Mouse (Mus musculus) spleen, postnatal 36 days (tissue): ENCODE results near the gene Tex22.

Experiments
- DNase-seq, 2 experiments: peaks; one replicate each; pipeline ENCODE4 v3.0.0; 2022; ENCODE audit warnings: low spot score in 2 of 2, mixed read lengths in 1 of 2

Tex22 gene

DNA sequence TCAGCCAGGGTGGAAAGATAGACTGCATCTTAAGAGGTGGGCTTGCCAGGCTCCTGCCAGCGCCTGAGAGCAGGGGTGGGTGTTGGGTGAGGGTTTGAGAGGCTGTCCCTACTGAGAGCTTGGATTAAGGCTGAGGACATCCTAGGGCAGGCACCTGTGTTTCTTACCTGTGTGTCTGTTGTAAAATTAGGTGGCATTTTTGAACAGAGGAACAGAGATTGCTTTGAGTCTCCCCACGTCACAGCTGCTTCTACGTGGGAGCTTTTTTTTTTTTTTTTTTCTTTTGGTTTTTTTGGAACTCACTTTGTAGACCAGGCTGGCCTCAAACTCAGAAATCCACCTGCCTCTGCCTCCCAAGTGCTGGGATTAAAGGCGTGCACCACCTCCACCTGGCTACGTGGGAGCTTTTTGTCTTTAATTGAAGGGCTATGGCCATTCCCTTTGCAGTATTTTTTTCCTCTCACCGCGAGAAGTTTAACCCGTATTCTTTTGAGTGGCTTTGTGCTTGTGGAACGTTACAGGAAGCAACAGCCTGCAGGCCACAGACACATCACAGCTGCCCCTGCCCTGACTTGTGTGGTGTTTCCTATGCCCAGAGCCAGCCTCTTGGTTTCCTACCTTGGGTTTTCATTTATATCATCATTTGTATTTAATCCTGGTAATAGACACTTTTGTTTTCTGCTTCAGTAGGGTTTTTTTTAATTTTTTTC lies 27.1 kb downstream of the Tex22 start:
- DNase-seq = no peak

DNA sequence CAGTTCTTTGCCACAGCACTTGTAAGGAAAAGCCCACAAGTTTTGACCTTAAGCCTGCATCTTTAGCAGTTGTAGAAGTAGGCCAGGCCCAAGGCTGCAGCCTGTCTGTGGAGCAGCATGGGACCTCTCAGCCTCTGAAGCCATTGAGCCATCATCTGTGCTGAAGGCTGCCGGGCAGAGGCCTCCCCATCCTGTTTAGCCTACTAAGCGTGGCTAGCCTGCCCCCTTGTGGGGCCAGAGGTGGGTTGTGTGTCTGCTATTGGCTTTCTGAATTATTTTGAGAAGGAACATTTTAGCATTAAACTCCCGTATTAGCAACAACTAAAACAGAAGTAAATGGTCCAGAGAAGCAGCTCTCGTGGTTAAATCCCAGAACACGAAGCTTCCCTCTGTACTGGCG lies 28.2 kb downstream of the Tex22 start:
- peak; percentile 70 to 72 for DNase-seq

DNA sequence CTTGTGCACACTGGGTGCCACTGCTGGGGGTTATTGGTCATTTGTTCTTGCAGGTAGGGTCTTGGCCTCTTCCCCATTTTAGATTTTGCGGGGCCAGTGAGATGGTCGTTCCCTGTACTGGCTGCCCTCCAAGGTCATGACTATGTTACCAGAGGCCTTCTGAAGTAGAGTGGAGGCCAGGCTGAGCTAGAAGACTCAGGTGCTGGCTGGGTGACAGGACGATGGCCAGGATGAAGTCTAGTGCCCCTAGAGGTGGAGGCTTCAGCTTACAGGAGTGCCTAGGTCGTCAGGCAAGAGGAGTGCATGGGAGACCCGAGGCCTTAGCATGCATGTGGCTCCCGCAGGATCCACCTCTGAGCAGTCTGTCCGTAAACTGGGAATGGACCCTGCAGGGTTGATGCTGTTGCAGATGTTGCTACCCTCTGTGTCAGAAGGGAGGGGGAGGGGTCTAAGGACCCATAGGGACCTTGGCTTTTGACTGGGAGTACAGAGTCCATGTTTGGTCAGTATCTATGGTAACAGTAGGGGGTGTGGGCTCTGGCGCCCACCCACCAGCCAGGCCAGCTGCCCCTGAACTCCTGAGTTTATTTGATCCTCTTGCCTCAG lies 29.6 kb downstream of the Tex22 start:
- peak in 1 of 2 experiments; percentile 22 for DNase-seq

DNA sequence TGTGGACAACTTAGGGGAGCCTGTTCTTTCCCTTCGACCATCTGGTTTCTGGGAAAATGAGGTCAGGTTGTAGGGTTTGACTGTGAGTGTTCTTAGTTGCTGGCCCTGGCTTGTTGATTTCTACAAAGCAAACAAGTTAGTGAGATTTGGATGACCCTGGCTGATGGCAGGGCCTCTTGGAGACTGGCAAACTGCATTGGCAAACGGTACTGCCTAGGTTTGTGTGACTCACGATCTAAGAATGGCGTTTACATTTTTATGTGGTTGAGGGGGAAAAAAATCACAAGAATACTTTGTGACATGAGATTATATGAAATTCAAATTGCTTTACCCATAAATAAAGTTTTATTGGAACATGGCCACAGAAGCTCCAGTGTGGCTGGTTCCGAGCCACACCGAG lies 32.1 kb downstream of the Tex22 start:
- DNase-seq = no peak

DNA sequence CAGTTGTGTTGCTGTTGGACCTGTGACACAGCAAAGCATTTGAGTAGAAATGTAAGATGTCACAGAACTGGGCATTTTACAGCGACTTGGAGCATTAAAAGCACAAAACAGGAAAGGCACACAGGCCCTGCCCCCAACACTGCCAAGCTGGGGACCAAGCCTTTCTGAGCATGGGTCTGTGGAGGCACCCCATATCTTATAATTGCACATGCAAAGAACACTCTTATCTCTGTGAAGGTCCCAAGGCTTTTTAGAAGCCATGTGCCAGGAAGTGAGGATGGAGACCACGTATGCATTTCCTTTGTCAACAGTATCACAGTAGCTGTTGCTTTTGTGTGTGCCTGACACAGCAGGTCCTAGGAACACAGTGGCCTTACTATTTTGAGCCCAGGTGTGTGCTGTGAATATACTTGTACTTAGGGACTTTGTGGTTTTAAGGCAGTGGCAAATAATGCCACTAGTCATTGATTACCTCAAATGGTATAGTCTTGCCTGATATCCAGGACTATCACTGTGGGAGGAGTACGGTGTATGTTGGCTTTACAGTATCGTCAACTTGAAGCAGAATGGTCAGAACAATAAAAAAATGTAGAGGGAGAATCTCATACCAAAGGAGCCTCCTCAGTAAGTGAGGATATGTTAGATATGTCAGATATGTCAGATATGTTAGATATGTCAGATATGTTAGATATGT lies 33.3 kb downstream of the Tex22 start:
- DNase-seq = peak; percentile 22 to 37

DNA sequence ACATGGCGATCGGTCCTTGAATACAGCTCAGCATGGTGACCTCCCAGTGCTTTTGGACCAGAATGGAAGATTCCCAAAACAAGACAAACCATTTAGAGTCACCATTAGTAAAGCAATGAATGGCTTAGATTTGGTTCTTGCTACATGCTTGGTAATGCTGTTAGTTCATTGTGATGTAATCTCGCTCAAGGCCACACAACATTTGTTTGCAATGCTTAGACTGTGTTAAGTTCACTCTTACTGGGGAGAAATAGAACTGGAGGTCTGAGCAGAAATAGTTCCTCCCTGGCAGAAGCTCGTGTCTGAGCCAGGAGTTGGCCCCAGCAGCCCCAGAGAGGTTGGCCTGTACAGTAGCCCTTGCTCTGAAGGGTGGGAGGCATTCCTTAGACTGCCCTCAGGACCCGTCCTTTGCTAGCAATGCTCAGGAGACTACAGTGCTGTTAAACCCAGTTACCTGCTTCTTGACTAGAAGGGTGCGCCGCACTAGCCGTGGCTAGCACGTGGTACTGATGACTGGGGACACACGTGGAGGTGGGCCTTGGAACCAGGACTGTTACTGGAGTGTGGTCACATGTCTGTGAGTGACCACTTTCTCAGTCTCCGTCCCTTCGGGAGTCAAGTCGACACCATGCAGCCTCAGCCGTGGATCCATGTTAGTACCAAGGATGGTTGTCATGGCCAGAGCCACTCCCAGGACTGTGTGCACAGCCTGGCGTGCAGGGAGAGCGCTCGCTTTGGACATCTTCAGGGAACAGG lies 34.4 kb downstream of the Tex22 start:
- DNase-seq = no peak

DNA sequence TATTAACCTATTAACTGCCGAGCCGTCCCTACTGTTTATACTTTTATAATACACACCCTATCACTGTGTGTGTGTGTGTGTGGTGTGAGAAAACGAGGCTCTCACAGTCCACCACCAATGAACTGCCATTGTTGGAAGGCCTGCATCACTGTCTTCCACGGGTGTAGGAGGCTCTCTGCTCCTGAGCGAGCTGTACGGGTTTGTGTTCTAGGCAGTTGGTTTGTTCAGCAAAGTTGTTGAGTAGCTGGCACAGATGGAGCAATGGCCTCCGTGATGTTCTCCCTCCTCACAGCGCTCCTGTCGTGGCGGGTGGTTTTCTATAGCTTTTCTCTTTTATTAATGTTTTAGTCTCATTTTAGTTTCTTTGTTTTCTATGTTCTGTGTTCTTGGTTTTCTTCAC lies 35.5 kb downstream of the Tex22 start:
- DNase-seq = no peak

DNA sequence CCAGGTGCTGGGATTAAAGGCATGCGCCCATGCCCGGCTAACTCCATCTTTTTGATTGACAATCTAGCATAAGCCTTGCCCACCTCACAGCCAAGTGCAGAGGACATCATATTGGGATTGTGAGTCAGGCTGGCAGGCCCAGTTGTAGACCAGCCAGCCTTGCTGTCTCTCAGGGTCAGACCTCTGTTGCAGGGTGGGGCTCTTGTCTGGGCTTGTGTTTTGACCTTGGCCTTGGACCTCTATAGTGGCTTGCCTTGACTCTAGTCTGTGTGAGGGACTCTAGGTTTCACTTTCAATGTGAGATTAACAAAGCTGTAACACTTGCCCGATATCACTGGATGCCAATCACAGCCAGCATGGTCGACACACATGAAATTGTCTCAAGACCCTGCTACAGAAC lies 39.8 kb downstream of the Tex22 start:
- no peak for DNase-seq

DNA sequence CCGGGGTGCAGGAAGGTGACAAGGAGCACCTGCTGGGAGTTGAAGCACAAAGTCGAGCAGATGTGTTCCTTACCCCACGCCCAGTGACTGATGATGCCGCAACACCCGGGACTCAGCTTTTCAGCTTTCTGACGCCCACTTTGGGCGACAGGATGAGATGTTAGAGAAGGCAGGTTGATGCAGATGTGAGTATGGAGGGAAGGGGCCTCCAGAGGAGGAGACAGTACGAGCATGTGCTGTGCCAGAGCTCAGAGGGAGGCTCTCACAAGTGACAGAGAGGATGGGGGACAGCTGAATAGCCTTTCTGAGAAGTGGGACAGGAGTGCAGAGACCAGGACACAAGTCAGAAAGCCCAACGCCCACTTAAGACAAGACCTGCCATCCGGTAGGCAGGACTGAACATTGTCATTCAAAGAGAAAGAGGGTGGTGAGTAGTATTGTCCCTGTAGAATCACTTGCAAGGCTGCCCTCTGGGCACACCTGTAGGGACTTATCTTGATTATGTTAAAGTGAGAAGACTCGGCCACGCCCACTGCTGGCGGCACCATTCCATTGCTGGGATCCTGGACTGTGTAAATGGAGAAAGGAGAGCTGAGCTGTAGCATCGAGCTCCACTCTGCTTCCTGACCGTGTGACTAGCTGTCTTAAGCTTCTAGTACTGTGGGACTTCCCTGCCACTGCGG lies 40.7 kb downstream of the Tex22 start:
- DNase-seq = no peak

DNA sequence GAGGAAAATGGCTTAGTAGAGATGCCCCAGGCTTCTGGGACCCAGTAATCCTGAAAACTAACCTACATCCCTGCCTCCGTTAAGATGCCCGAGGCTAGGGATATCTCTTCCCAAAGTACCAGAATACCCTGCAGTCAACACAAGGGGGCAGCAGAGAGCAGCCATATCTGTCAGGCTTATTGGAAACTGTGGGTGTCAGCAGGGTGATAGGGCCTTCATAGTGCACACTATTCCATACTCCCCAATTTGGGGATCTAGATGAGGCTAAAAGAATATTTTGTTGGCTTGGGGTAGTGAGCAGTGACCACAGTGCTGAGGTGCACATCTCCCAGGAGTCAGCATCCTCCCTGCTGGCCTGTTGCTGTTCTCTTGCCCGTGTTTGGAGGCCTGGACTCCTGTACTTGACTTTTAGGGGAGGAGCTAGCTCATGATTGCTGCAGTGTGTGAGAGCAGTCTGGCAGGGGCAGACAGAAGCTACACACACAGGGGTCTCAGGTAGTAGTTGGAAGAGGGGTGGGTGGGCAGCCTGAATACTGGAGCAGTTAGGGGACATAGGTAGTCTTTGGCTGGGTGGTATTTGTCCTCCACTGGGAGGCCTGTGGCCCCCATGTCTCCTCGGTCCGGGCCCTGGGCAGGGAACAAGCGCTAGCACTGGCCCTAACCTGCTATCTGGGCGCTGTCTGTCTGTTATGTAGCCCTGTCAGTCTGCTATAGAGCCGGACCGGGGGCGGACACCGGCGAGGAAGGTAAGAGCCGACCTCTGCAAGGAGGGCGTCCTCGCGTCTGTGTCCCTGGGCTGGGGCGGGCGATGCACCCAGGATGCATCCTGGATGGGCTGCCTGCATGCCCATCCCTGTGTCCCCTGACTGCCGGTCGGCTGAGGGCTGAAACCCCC lies 45.5 kb downstream of the Tex22 start:
- peak; percentile 58 to 65 for DNase-seq

DNA sequence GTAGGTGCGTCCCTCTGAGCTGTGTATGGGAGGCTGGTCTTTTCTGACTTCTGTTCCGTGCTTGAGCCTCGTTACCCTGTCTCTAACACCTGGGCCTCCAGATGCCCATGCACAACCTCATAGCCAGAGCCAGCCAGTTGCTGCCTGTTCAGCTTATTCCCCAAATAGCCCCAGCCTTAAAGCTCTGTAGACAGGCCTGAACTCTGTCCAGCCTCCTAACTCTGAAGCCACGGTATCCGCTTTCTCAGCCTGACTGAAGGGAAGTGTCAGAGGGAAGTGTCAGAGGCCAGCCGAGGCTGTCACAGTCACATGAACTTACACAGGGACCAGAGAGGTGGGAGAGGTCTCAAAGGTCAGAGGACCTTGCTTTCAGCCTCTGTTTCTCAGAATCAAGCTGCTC lies 50.4 kb downstream of the Tex22 start:
- no peak for DNase-seq

DNA sequence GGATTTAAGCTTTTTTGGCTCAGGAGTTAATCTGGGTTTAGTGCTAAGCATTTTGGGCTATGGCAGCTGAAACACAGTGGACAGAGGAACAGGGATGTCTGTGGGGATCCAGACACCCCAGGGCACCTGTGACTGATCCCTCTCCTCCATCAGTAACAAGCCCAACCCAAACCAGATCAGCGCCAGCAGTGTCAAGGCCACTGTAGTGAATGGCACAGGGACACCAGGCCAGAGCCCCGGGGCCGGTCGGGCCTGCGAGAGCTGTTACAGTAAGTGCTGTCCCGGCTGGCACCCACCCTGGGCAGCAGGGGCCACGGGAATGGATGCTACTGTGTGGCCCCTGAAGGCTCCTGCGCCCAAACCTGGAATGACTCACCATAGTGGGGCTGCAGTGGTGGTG lies 56.4 kb downstream of the Tex22 start:
- no peak for DNase-seq

DNA sequence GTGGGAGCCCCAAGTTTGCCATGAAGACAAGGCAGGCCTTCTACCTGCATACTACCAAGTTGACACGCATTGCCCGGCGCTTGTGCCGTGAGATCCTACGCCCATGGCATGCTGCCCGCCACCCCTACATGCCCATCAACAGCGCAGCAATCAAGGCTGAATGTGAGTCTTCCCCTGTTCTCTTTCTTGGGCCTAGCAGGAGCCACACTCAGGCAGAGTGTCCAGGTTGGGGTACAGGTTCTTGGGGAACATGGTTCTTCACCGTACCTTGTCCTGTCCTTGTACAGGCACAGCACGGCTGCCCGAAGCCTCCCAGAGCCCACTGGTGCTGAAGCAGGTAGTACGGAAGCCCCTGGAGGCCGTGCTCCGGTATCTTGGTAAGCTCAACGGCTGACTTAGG lies 57.3 kb downstream of the Tex22 start:
- no peak for DNase-seq

DNA sequence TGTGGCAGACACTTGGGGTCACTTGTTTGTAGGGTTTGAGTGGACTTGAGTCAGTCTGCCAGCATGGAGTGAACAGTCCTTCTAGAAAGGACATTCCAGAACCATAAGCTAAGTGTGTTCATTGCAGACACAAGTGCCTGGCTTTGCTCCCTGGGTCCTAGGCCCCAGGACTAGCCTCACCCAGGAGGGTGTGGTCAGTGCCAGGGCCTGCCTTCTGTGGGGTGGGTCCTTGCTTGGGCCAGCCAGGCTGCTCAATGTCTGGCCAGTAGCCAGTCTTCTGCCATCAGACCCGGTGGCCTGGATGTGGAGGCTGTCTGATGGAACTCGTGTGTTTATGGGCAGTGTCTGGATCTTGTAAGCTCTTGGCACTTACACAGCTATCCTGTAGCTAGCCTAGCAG lies 58.3 kb downstream of the Tex22 start:
- no peak for DNase-seq

DNA sequence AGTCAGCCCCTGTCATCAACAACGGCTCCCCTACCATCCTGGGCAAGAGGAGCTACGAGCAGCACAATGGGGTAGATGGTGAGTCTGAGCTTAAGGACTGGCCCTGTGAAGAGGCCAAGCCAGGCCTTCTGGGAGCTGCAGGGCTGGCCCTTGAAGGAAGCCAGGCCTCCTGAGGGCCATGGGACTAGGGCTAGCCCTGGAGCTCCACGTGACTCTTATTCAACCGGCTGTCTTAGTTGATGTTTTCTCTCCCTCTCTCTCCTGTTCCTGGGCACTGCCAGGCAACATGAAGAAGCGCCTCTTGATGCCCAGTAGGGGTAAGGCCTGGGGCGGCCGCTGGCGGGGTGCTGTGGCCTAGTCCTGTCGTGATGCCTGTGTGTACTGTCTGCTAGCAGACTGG lies 59.0 kb downstream of the Tex22 start:
- no peak for DNase-seq

DNA sequence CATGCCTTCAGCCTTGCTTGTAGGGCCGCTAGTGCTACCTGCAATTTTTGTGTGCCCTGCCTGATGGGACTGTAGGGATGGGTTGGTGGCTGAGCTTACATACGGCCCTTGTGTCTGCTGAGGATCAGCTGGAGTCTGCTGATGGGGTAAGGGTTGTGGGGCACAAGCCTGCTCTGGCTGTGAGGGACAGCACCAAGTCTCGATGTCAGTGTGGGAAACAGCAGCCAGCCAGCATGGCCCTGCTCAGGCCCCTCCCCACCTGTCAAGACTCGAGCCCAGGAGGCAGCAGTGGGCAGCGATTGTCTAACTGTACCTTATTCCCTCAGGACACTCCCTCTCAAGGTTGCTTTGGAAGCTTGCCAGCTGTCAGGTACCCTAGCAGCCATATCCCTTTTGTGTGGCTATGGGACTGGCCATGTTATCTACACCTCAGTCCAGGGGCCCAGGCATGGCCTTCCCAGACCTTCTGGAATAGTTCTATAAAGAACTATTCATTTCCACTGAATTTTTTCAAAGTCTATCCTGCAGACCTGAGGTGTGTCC lies 59.6 kb downstream of the Tex22 start:
- DNase-seq = no peak

DNA sequence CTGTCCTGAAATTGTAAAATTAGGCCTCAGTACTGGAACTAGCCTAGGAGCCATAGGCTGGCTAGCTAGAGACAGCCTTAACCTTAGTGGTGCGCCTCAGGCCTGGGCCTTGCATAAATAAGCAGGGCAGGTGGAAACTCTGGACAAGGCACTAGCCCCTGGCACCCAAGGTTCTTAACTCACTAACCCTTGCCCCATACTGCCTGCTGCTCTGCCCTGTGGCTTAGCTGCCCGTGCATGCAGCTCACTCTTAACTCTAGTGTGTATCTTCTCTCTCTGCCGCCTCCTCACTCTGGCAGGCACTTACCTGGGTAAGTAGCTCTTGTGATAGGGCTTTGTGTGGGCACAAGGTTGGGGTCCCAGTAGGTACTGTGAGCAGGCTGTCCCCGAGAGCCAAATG lies 60.2 kb downstream of the Tex22 start:
- DNase-seq = no peak

DNA sequence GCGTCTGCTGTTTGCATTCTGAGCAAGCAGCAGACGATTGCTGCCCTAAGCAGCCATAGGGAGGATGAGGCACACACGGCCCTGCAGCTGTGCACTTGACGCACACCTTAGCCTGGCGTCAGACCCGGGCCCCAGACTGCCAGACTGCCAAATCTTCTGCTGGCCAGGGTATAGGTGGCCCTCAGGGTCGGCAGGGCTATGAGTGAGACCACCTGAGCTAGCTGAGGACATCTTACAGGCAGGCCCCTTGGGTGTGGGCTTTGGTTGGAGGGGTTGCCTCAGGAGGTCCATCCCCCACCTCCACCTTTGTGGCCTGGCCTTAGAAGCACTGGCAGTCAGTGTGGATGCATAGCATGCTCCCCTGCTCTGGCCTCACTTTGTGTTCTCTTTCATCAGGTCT lies 61.1 kb downstream of the Tex22 start:
- no peak for DNase-seq

DNA sequence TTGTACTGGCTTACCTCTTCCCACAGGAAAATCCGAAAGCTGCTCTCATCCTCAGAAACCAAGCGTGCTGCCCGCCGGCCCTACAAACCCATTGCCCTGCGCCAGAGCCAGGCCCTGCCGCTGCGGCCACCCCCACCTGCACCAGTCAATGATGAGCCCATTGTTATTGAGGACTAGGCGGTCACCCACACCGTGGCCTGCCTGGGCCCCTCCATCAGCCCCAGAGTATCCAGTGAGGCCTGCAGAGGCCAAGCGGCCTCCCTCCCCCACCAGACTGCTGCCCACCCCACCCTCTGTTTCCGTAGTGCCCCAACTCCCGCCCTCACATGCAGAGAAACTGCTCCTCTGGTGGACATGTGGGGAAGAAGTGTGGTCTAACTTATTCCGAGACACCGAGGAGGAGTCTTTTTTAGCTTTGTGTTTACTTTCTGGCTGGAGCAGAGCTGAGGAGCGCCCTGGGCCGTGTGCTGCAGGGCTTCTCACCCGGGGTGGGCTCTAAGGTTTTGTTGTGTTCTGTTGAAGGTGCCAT lies 62.3 kb downstream of the Tex22 start:
- no peak for DNase-seq
